Mouse (Mus musculus) myocyte (in vitro differentiated cells): Measurements from ENCODE around the gene Sppl3. TPM values are rescaled to one million over a fixed set of nuclear protein-coding genes. Genes with fewer than 3 reads are reported as not detected.

Source experiments
- H3K27me3 ChIP-seq: one replicate; pipeline ENCODE4 v1.6.1; 2011; ENCODE audit not compliant: control insufficient read depth, insufficient read depth, insufficient read length
- H3K36me3 ChIP-seq: one replicate; pipeline ENCODE4 v1.6.1; 2011; ENCODE audit not compliant: control insufficient read depth, insufficient read depth
- H3K4me2 ChIP-seq: one replicate; pipeline ENCODE4 v1.6.1; 2011; ENCODE audit warnings: low read depth, control low read depth
- H3K4me3 ChIP-seq: one replicate; pipeline ENCODE4 v1.5.1; 2011; ENCODE audit warnings: mild to moderate bottlenecking, control low read depth, moderate library complexity
- H3K79me2 ChIP-seq: one replicate; pipeline ENCODE4 v1.6.1; 2011; ENCODE audit not compliant: control insufficient read depth, insufficient read depth
- H3ac ChIP-seq: one replicate; pipeline ENCODE4 v1.6.1; 2011; ENCODE audit not compliant: control insufficient read depth, insufficient read length
- CEBPB ChIP-seq: IDR thresholded peaks from 2 replicates; pipeline ENCODE4 v1.6.1; 2011; ENCODE audit warnings: mild to moderate bottlenecking, moderate library complexity; ENCODE audit not compliant: poor library complexity, insufficient read depth, severe bottlenecking
- E2F4 ChIP-seq: IDR thresholded peaks from one replicate; pipeline ENCODE4 v1.6.1; 2011; ENCODE audit warnings: mild to moderate bottlenecking, control low read depth, moderate library complexity; ENCODE audit not compliant: insufficient read depth
- MAX ChIP-seq: IDR thresholded peaks from one replicate; pipeline ENCODE4 v1.6.1; 2011; ENCODE audit warnings: low read depth, mild to moderate bottlenecking, control low read depth
- MYOD1 ChIP-seq, 3 experiments: IDR thresholded peaks; one replicate each; pipeline ENCODE4 v1.6.1; 2011; ENCODE audit warnings: control low read depth in 2 of 3, low read depth in 2 of 3, mild to moderate bottlenecking in 2 of 3, moderate library complexity in 1 of 3; ENCODE audit not compliant: insufficient read length in 2 of 3, control insufficient read depth in 1 of 3
- MYOG ChIP-seq, 3 experiments: IDR thresholded peaks; one replicate each; pipeline ENCODE4 v1.6.1; 2011; ENCODE audit warnings: control low read depth in 2 of 3, low read depth in 2 of 3, mild to moderate bottlenecking in 2 of 3; ENCODE audit not compliant: insufficient read length in 2 of 3, control insufficient read depth in 1 of 3, insufficient read depth in 1 of 3
- POLR2A ChIP-seq: IDR thresholded peaks from one replicate; pipeline ENCODE4 v1.6.1; 2011; ENCODE audit warnings: low read depth, mild to moderate bottlenecking, control low read depth, moderate library complexity; ENCODE audit not compliant: insufficient read length
- POLR2AphosphoS2 ChIP-seq: IDR thresholded peaks from one replicate; pipeline ENCODE4 v1.6.1; 2011; ENCODE audit warnings: low read depth, control low read depth; ENCODE audit not compliant: insufficient read length
- REST ChIP-seq: IDR thresholded peaks from one replicate; pipeline ENCODE4 v1.6.1; 2011; ENCODE audit warnings: mild to moderate bottlenecking, control low read depth, moderate library complexity; ENCODE audit not compliant: insufficient read depth, insufficient read length
- SRF ChIP-seq: IDR thresholded peaks from one replicate; pipeline ENCODE4 v1.6.1; 2011; ENCODE audit warnings: low read depth; ENCODE audit not compliant: control insufficient read depth, insufficient read length
- TCF12 ChIP-seq: IDR thresholded peaks from one replicate; pipeline ENCODE4 v1.6.1; 2011; ENCODE audit warnings: mild to moderate bottlenecking, control low read depth; ENCODE audit not compliant: poor library complexity, insufficient read depth, severe bottlenecking
- TCF3 ChIP-seq: IDR thresholded peaks from one replicate; pipeline ENCODE4 v1.6.1; 2011; ENCODE audit warnings: low read depth, control low read depth; ENCODE audit not compliant: insufficient read length
- USF1 ChIP-seq: IDR thresholded peaks from one replicate; pipeline ENCODE4 v1.6.1; 2011; ENCODE audit warnings: low read depth, mild to moderate bottlenecking, control low read depth, moderate library complexity
- polyA plus RNA-seq: library from polyadenylated mRNA; unstranded; fragments of >200 nt; fragmentation: generic; extraction: Trizol; gene quantifications from one replicate; pipeline ENCODE4 v1.2.1, GENCODE M21; 2012; ENCODE audit warnings: missing spikeins

Gene Sppl3
- polyA plus RNA-seq, 1 experiment = 24.9 TPM

GRCm38 (mm10) chr5:115111156-115111555, 100.2 kb downstream of the Sppl3 start:
- Histone ChIP-seq H3ac (no peak overlapping the region), H3K27me3 (no peaks in the 10 kb centered on the region), H3K4me2 (no peak overlapping the region), H3K36me3 (no peaks in the 10 kb centered on the region), H3K4me3 (no peak overlapping the region), H3K79me2 (no peaks in the 10 kb centered on the region)
- no peak for TF ChIP-seq POLR2AphosphoS2
- TF ChIP-seq MAX = no peak
- TF ChIP-seq E2F4 = no peak
- no peak for TF ChIP-seq SRF
- TF ChIP-seq POLR2A = no peak
- TF ChIP-seq TCF12 = no peak
- TF ChIP-seq MYOD1 (IDR thresholded peaks at IDR 0.05; ENCODE audit: control insufficient read depth in 1 of 3, insufficient read length in 2 of 3, low read depth in 2 of 3) = no peak

- Histone ChIP-seq H3K4me2 (no peak overlapping the region), H3ac (no peak overlapping the region), H3K27me3 (no peaks in the 10 kb centered on the region), H3K79me2 (peaks cover 15% of the 10 kb centered on the region), H3K36me3 (no peaks in the 10 kb centered on the region), H3K4me3 (no peak overlapping the region)
- TF ChIP-seq TCF3 (no peak), MYOD1 (IDR thresholded peaks at IDR 0.05; ENCODE audit: control insufficient read depth in 1 of 3, insufficient read length in 2 of 3, low read depth in 2 of 3) (no peak), MAX (no peak), POLR2A (no peak), POLR2AphosphoS2 (no peak), USF1 (no peak), TCF12 (no peak), REST (no peak), E2F4 (no peak), MYOG (IDR thresholded peaks at IDR 0.05; ENCODE audit: control insufficient read depth in 1 of 3, insufficient read depth in 1 of 3, insufficient read length in 2 of 3, low read depth in 2 of 3) (no peak)
These were observed 102.3 kb downstream of the Sppl3 start for GRCm38 (mm10) chr5:115113244-115113643.

DNA sequence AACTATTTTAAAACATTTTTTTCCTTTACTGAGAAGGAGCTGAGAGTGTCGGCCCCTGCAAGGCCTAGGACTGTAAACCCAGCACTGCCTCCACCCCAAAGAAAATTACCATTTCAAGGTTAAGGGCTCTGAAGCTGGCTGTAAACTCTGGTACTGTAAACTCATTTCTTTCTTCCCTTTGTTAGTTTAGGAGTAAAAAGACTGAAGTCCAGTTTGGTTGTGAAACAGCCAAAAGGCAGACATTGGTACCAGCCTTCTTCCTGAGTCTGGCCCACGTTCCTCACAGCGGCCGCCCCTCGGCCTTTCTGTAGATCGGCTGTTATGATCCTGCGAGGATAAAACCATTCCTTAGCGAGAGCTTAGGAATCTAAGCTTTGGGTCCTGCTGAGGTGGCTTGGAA, 103.6 kb downstream of the Sppl3 start:
- no peaks in the 10 kb centered on the region for H3K36me3 ChIP-seq
- no peak overlapping the region for H3K4me2 ChIP-seq
- H3ac ChIP-seq = no peak overlapping the region
- H3K79me2 ChIP-seq = peaks cover 21% of the 10 kb centered on the region
- TF ChIP-seq CEBPB (no peak), MAX (no peak), TCF12 (no peak), MYOG (IDR thresholded peaks at IDR 0.05; ENCODE audit: control insufficient read depth in 1 of 3, insufficient read depth in 1 of 3, insufficient read length in 2 of 3, low read depth in 2 of 3) (no peak), TCF3 (no peak), POLR2AphosphoS2 (no peak)
- no peaks in the 10 kb centered on the region for H3K27me3 ChIP-seq
- H3K4me3 ChIP-seq = no peak overlapping the region

DNA sequence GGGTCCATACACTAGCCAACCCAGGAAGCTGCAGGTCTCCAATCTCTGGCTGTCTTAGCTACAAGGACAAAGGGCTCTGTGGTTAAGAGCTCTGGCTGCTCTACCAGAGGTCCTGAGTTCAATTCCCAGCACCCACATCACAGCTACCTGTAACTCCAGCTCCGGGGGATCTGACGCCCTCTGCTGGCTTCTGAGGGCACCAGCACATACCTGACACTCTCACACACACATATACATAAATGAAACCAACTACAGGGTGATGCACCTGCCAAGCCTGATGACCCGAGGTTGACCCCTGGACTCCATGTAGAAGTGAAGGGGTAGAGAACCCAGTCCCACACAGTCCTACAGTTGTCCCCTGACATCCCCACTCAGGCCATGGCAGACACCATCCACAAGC, 105.5 kb downstream of the Sppl3 start:
- H3K4me2 ChIP-seq = no peak overlapping the region
- TF ChIP-seq TCF3 (no peak), SRF (no peak), CEBPB (no peak), USF1 (no peak), MAX (no peak), POLR2A (no peak), POLR2AphosphoS2 (no peak), TCF12 (no peak), E2F4 (no peak), MYOD1 (IDR thresholded peaks at IDR 0.05; ENCODE audit: control insufficient read depth in 1 of 3, insufficient read length in 2 of 3, low read depth in 2 of 3) (no peak), MYOG (IDR thresholded peaks at IDR 0.05; ENCODE audit: control insufficient read depth in 1 of 3, insufficient read depth in 1 of 3, insufficient read length in 2 of 3, low read depth in 2 of 3) (no peak), REST (no peak)
- H3ac ChIP-seq = no peak overlapping the region
- H3K36me3 ChIP-seq = no peaks in the 10 kb centered on the region
- H3K4me3 ChIP-seq = no peak overlapping the region
- H3K79me2 ChIP-seq = peaks cover 21% of the 10 kb centered on the region
- H3K27me3 ChIP-seq = no peaks in the 10 kb centered on the region

- H3K36me3 ChIP-seq = peaks cover 3% of the 10 kb centered on the region
- no peaks in the 10 kb centered on the region for H3K27me3 ChIP-seq
- H3ac ChIP-seq = no peak overlapping the region
- TF ChIP-seq MYOD1 (IDR thresholded peaks at IDR 0.05; ENCODE audit: control insufficient read depth in 1 of 3, insufficient read length in 2 of 3, low read depth in 2 of 3) (no peak), MYOG (IDR thresholded peaks at IDR 0.05; ENCODE audit: control insufficient read depth in 1 of 3, insufficient read depth in 1 of 3, insufficient read length in 2 of 3, low read depth in 2 of 3) (no peak), CEBPB (no peak), SRF (no peak), POLR2A (no peak), TCF12 (no peak), REST (no peak), E2F4 (no peak)
- no peak overlapping the region for H3K4me2 ChIP-seq
- H3K79me2 ChIP-seq = peaks cover 21% of the 10 kb centered on the region
- H3K4me3 ChIP-seq = no peak overlapping the region
These were observed 106.5 kb downstream of the Sppl3 start for GRCm38 (mm10) chr5:115117467-115117866.
